Mouse (Mus musculus) neural tube, embryonic 13.5 days (tissue): ENCODE data around the gene Pgap1. TPM values are rescaled to one million over a fixed set of nuclear protein-coding genes. Genes with fewer than 3 reads are reported as not detected.
A peak's percentile ranks its signal among the peaks of the same experiment; 100 is the strongest.

Experiments
- ATAC-seq: fragments of 200-750 bp; cut with Nextera tagmentation; 2 replicates; pipeline ENCODE4 v1.8.0; 2017; ENCODE audit warnings: low read depth, mild to moderate bottlenecking, moderate TSS enrichment, moderate library complexity
- H3K27ac ChIP-seq: fragments of 300-500 bp; sonication (generic); replicated peaks from 2 replicates; pipeline ENCODE4 v1.5.1; 2015; ENCODE audit warnings: moderate library complexity, mild to moderate bottlenecking, inconsistent platforms
- H3K27me3 ChIP-seq: fragments of 300-500 bp; sonication (generic); 2 replicates; pipeline ENCODE4 v1.6.1; 2015; ENCODE audit warnings: mild to moderate bottlenecking, inconsistent platforms
- H3K36me3 ChIP-seq: fragments of 300-500 bp; sonication (generic); 2 replicates; pipeline ENCODE4 v1.6.1; 2015; ENCODE audit warnings: mild to moderate bottlenecking, inconsistent platforms
- H3K4me1 ChIP-seq: fragments of 300-500 bp; sonication (generic); replicated peaks from 2 replicates; pipeline ENCODE4 v1.6.1; 2015; ENCODE audit warnings: inconsistent platforms
- H3K4me2 ChIP-seq: fragments of 300-500 bp; sonication (generic); 2 replicates; pipeline ENCODE4 v1.6.1; 2015; ENCODE audit warnings: inconsistent platforms, mild to moderate bottlenecking, moderate library complexity
- H3K4me3 ChIP-seq: fragments of 300-500 bp; sonication (generic); 2 replicates; pipeline ENCODE4 v1.5.1; 2015; ENCODE audit warnings: mild to moderate bottlenecking, inconsistent platforms
- H3K9ac ChIP-seq: fragments of 300-500 bp; sonication (generic); 2 replicates; pipeline ENCODE4 v1.6.1; 2015; ENCODE audit warnings: moderate library complexity, mild to moderate bottlenecking, inconsistent platforms
- H3K9me3 ChIP-seq: fragments of 300-500 bp; sonication (generic); 2 replicates; pipeline ENCODE4 v1.6.1; 2016; ENCODE audit warnings: inconsistent platforms
- WGBS: fragments of 180-500 bp; shearing (Covaris S2); methylation state at CpG from one replicate; pipeline ENCODE4 v1.1.7; 2015; 5-methylcytosine and 5-hydroxymethylcytosine counted together
- polyA plus RNA-seq: library from polyadenylated mRNA; unstranded; fragments of >200 nt; fragmentation: Nextera tagmentation; extraction: Ambion mirVana; gene quantifications from 2 replicates; pipeline ENCODE4 v1.2.1, GENCODE M21; 2015

The Pgap1 gene
- 18.6 and 20.3 TPM in 2 replicates for polyA plus RNA-seq

DNA sequence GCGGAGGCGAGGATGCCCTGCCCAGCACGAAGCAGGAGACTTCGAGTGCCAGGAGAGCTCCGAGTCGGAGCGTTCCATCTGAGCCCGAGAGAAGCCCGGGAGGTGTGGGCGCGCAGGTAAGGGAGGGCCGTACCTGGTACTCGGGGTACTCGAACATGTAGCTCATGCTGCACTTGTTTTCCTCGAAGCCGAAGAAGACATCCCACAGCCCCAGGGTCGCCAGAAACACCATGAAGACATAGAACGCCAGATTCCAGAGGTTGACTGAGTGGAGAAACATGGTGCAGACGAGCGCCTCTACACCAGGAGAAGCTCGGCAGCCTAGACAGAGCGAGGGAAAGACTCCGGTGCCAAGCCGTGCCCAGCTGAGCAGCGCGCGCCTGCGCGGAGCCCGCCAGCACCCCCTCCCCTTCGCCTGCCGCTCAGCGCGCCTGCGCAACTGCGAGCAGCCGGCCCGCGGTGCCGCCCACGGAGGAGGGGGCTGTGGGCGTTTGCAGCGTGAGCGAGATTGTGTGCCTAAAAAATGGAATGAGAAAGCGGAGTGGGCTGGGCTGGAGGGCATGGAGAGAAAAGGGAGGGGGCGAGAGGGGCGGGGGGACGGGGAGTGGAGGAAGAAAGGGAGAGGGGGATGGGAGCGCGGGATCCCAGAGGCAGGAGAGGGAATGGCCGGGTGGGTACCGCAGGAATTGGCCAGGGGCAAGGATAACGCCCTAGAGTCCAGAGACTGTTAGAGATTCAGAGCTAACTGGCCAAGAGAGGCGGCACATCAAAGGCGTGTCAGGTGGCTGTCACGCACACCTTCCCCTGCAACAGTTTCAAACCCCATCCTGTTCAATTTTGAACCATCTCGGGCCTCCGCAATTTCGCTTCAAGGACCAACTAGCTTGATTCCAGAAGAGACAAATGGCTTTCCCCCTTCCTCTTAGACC lies at the start of gene Pgap1:
Gene Pgap1 (minus strand): TSS at position 384 of the 929 bp plus-strand sequence.
- peaks cover 18% of the 10 kb centered on the region for H3K4me1 ChIP-seq
- H3K27ac ChIP-seq = peak within 1 kb of the TSS; percentile 90
- no peaks in the 10 kb centered on the region for H3K9me3 ChIP-seq
- no peaks in the 10 kb centered on the region for H3K36me3 ChIP-seq
- H3K4me2 ChIP-seq = peak within 1 kb of the TSS; percentile 78
- peak within 1 kb of the TSS; percentile 87 for H3K4me3 ChIP-seq
- H3K27me3 ChIP-seq = no peaks in the 10 kb centered on the region
- H3K9ac ChIP-seq = peak within 1 kb of the TSS; percentile 85
- WGBS = under 1% methylated on average over 55 of the region's 59 CpGs
- peak; percentile 100 for ATAC-seq

DNA sequence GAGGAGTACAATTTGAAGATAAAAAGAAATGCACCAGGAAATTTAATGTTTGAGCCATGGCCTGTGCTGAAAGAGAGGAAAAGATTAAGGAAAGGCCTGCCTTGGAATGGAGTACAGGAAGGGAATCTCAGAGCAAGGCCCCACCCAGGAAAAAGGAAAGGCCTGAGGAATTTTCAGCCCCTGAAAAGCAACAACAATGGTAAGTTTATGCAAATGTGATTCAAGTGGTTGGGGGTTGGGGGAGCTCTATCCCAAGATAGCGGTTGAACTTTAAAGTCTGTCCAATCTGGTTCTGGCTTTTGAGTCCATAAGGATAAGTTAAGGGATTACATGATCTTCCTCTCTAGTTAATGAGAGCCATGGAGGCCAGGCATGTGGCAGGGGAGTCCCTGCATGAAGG lies 49.5 kb upstream of the Pgap1 start:
- Histone ChIP-seq H3K4me1 (no peaks in the 10 kb centered on the region), H3K27ac (no peak overlapping the region), H3K4me2 (no peak overlapping the region), H3K27me3 (no peaks in the 10 kb centered on the region), H3K9me3 (no peaks in the 10 kb centered on the region), H3K4me3 (no peak overlapping the region), H3K36me3 (no peaks in the 10 kb centered on the region), H3K9ac (no peak overlapping the region)
- whole genome bisulfite sequencing = 83% methylated on average over 1 of the region's 1 CpGs
- ATAC-seq = no peak

DNA sequence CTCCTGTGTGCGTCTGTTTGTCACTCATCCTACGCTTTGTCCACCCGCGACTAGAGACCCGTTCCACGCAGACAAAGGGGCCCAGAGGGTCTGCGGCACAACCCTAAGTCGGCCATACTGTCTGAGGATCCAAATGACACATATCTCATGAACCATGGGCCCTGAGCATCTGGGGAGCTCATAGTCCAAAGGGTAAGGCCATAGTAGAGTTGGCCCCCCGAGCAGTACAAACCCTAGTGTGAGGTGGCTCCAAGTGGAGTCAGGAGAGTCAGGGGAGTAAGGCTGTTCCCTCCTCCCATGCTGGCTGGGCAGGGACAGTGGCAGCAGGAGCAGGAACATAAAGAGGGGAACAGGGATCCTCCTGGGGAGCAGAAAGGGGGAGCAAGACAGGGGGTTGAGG lies 44.2 kb upstream of the Pgap1 start:
- Histone ChIP-seq H3K36me3 (no peaks in the 10 kb centered on the region), H3K9ac (no peak overlapping the region), H3K27ac (no peak overlapping the region), H3K27me3 (no peaks in the 10 kb centered on the region), H3K9me3 (no peaks in the 10 kb centered on the region), H3K4me1 (no peaks in the 10 kb centered on the region), H3K4me2 (no peak overlapping the region), H3K4me3 (no peak overlapping the region)
- WGBS = 95% methylated on average over 9 of the region's 9 CpGs
- ATAC-seq = no peak

DNA sequence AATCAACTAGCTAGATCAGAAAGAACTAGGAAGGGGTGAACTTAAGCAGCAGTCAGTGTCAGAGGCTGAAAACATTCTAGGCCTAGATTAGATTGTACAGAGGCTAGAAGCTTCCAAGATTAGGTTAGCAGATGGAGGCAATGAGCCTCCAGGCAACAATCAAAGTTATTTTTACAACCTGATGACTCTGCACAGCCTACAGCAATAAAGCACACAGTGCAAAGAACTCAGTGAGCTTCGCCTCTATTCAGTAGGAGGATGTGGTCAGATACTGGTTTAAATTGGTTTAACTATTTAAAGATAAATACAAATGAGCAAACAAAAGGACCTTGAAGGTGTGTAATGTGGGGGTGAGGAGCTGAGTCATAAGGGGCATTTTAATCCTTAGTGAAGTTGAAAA lies 42.8 kb upstream of the Pgap1 start:
- 44% methylated on average over 1 of the region's 1 CpGs for WGBS
- ATAC-seq = no peak
- no peaks in the 10 kb centered on the region for H3K9me3 ChIP-seq

DNA sequence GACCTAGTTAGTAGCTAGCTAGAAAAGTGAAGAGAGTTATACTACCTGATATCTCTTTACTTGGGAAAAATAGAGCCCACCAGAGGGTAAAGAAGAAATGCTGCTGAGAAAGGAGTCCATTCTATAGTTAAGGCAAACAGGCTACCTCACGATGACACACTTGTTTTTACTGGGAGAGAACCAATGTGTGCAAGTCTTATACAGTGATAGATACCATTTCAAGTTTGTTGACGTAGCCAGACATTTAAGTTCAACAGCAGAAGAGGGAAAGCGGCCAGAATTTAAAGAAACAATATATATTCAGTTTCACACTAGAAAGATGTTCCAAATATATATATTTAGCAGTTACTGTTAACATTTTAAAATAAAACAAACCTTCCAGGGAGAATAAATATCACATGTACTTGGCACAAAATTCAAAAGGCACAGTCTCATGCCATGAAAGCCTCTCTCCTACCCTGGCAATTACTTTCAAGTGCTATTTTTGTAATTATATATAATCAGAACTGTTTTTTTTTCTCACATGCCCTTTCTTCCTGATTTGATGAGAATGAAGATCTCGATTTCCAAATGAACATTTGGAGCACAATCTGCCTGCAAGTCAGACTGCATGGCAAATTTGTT lies 40.2 kb upstream of the Pgap1 start:
- Histone ChIP-seq H3K27me3 (no peaks in the 10 kb centered on the region), H3K27ac (no peak overlapping the region), H3K9me3 (no peaks in the 10 kb centered on the region), H3K36me3 (no peaks in the 10 kb centered on the region), H3K4me2 (no peak overlapping the region), H3K4me1 (no peaks in the 10 kb centered on the region), H3K9ac (no peak overlapping the region), H3K4me3 (no peak overlapping the region)
- no peak for ATAC-seq
- 81% methylated on average over 4 of the region's 4 CpGs for WGBS

More for the DNA sequence above, 42.8 kb upstream of the Pgap1 start:
- Histone ChIP-seq H3K36me3 (no peaks in the 10 kb centered on the region), H3K27me3 (no peaks in the 10 kb centered on the region), H3K27ac (no peak overlapping the region), H3K4me2 (no peak overlapping the region), H3K4me1 (no peaks in the 10 kb centered on the region), H3K4me3 (no peak overlapping the region), H3K9ac (no peak overlapping the region)

DNA sequence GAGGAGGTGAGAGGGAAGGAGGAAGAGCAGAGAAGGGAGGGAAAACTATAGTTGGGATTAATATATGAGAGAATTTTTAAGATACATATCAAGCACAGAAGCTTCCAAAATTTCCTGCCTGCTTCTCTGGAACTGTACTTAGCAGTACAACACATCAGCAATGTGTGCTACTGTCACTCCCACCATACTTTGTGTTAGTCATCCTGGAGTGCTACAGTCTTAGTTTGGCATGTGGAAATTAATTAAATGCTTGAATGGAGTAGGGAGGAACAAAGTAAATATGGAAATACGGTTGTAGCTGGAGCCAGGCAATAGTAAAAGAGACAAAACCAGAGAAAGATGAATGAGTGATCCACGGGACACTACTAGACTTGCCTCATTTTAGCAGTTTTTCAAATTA lies 38.7 kb upstream of the Pgap1 start:
- H3K9me3 ChIP-seq = no peaks in the 10 kb centered on the region
- no peak overlapping the region for H3K9ac ChIP-seq
- H3K27ac ChIP-seq = no peak overlapping the region
- no peaks in the 10 kb centered on the region for H3K36me3 ChIP-seq
- H3K4me3 ChIP-seq = no peak overlapping the region
- no peaks in the 10 kb centered on the region for H3K4me1 ChIP-seq
- 81% methylated on average over 2 of the region's 2 CpGs for WGBS
- no peak overlapping the region for H3K4me2 ChIP-seq
- H3K27me3 ChIP-seq = no peaks in the 10 kb centered on the region
- no peak for ATAC-seq

DNA sequence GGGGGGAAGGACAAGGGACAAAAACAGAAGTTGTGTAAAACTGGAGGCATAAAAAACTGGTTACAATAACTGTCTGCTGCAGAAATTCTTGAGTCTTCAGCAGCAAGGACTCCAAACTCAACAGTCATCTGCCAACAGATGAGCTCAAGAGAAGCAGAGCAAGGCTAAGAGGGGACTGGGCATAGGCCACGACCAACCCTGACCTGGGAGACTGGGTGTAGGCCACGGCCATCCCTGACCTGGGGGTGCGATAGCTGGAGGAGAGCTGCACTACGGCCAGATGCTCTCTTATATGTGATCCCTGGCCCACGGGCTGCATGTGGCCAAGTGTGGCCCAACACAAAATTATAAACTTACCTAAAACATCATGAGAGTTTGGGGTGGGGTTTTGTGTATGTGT lies 29.6 kb upstream of the Pgap1 start:
- no peak overlapping the region for H3K4me2 ChIP-seq
- no peaks in the 10 kb centered on the region for H3K9me3 ChIP-seq
- H3K4me1 ChIP-seq = peaks cover 12% of the 10 kb centered on the region
- WGBS = 85% methylated on average over 5 of the region's 5 CpGs
- no peaks in the 10 kb centered on the region for H3K27me3 ChIP-seq
- H3K9ac ChIP-seq = no peak overlapping the region
- H3K27ac ChIP-seq = no peak overlapping the region
- no peak overlapping the region for H3K4me3 ChIP-seq
- H3K36me3 ChIP-seq = no peaks in the 10 kb centered on the region
- ATAC-seq = no peak

DNA sequence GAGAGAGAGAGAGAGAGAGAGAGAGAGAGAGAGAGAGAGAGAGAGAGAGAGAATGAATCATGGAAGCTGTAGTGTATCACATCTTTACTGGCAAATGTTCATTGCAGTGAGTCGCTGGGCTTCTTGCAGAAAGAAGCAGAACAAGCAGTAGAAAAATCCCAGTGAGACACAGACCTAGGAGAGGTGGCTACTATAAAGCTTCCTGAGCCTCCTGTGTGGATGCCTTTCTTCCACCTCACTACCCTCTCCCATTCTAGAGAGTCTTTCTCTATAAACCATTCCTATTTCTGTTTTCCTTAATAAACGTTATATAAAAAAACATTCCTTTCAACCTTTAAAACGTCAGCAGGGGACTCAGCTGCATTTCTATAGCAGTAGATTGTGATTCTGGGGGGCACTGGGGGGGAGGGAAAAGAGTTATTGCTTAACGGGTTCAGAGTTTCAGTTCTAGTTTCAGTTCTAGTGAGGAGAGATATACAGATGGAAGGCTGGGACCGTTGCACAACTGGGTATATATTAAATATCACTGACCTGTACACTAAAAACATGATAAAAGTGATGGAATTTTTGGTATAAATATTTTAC lies 28.6 kb upstream of the Pgap1 start:
- H3K4me2 ChIP-seq = no peak overlapping the region
- WGBS = 36% methylated on average over 5 of the region's 5 CpGs
- H3K9me3 ChIP-seq = no peaks in the 10 kb centered on the region
- H3K9ac ChIP-seq = no peak overlapping the region
- no peaks in the 10 kb centered on the region for H3K36me3 ChIP-seq
- H3K4me3 ChIP-seq = no peak overlapping the region
- peak; percentile 57; the same call in 1 of the 2 replicates for ATAC-seq
- no peaks in the 10 kb centered on the region for H3K27me3 ChIP-seq
- peaks cover 12% of the 10 kb centered on the region for H3K4me1 ChIP-seq
- H3K27ac ChIP-seq = no peak overlapping the region

DNA sequence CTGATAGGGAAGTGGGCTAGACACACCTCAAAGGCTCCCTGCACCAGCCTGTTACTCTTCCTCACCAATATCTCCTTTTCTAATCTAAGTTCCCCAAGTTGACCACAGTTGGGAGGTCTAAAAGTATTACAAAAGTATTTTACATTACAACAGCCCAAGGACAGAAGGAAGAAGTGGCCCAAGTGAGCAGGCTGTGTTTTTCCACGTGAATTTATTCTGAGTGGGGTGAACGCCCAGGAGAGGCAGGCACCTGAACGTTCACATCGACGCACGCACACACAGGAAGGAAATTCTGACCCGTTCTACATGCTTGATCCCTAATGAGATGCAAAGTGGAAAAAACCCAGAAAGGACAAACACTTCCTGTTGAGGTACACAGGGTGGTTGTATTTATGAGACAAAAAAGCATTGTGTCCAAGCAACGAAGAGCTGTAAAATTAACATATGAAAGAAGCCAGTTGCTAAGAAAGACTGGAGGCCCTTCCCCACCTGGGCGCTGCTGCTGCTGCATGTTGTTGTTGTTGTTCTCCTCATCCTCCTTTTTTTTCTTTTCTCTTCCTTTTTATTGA lies 27.9 kb upstream of the Pgap1 start:
- WGBS = 13% methylated on average over 9 of the region's 9 CpGs
- H3K27ac ChIP-seq = no peak overlapping the region
- no peak overlapping the region for H3K9ac ChIP-seq
- no peaks in the 10 kb centered on the region for H3K9me3 ChIP-seq
- H3K36me3 ChIP-seq = no peaks in the 10 kb centered on the region
- H3K27me3 ChIP-seq = no peaks in the 10 kb centered on the region
- H3K4me3 ChIP-seq = no peak overlapping the region
- H3K4me2 ChIP-seq = peak overlapping the region; percentile 13; the same call in 1 of the 2 replicates
- H3K4me1 ChIP-seq = peaks cover 12% of the 10 kb centered on the region
- 0 out of 2 replicates have a peak, but pooled peaks have one; percentile 16 for ATAC-seq

DNA sequence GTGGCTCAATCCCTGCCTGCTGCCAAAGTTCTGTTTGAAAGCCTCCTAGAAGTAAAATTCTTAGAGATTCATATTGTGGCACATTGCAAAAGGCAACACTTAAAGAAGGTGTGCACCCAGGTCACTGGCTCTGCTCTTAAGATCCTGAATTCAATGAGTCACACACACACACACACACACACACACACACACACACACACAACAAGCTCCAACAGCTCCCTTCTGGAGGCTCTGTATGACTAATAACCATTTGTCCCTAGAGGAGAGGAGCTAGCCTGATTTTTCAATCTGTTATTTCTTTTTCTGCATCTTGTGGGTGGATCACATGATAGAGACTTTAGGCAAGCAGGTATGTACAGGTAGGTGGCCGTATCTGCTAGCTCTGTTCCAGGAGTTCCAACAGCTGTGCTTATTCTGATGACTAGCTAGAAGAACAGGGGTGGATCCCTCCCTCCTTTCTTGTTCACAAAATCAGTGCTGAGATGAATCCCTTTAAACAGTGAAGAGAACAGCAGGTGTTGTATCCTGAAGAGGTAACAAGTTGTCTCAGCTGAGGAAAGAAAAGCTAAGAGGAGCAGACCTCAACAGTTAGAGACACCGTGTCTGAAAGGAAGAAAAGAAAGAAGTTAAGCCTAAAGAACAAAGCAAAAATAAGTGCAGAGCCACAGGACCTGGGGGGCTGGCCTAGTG lies 27.2 kb upstream of the Pgap1 start:
- WGBS = 59% methylated on average over 2 of the region's 2 CpGs
- no peak overlapping the region for H3K4me2 ChIP-seq
- H3K4me3 ChIP-seq = no peak overlapping the region
- no peak for ATAC-seq
- H3K4me1 ChIP-seq = peaks cover 12% of the 10 kb centered on the region
- no peak overlapping the region for H3K9ac ChIP-seq
- H3K27ac ChIP-seq = no peak overlapping the region
- no peaks in the 10 kb centered on the region for H3K9me3 ChIP-seq
- H3K27me3 ChIP-seq = no peaks in the 10 kb centered on the region
- no peaks in the 10 kb centered on the region for H3K36me3 ChIP-seq

DNA sequence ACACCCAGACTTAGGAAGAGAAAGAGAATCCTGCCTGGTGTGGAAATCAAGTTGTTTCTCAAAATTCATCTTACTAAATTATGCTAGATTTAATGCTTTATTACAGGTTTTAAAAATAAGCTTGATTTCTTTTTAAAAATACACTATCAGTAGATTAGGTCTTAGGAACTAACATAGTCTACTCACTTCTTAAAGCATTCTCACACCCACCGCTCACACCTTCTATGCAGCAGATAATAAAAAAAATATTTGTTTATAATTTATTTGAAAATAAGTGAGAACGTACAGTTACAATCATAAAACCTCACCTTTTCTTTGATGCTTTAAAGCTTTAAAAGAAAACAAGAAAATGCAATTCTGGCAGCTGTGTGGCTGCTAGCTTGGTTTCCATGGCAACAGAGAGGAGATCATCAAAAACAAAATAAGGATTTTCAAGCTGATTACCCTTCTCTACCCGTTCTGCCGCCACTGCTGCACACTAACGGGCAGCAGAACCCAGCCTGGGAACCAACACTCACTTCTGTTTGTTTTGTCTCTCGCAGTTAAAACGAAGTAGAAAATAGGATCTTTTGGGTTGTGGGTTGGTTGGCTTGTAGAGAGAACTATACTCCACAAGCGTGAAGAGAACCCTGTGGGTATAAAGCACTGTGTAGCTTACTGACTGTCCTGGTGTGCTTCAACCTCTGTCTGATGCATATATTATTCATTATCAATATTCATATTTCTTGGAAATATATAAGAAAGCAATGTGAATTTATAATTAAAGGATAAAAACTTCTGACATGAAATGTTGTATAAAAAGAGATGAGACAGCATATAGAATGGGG lies 21.1 kb upstream of the Pgap1 start:
- peak overlapping the region; percentile 20; the same call in 1 of the 2 replicates for H3K4me2 ChIP-seq
- no peaks in the 10 kb centered on the region for H3K9me3 ChIP-seq
- H3K4me1 ChIP-seq = peaks cover 4% of the 10 kb centered on the region; the same call in 1 of the 2 replicates
- no peaks in the 10 kb centered on the region for H3K27me3 ChIP-seq
- no peak overlapping the region; the same call in 1 of the 2 replicates for H3K27ac ChIP-seq
- peak; percentile 54; the same call in 1 of the 2 replicates for ATAC-seq
- H3K9ac ChIP-seq = no peak overlapping the region
- H3K36me3 ChIP-seq = no peaks in the 10 kb centered on the region
- 30% methylated on average over 8 of the region's 8 CpGs for WGBS
- no peak overlapping the region for H3K4me3 ChIP-seq
